Mouse (Mus musculus) ES-E14 (cell line): Measurements from ENCODE around the gene Uaca. TPM values are rescaled to one million over a fixed set of nuclear protein-coding genes. Genes with fewer than 3 reads are reported as not detected.
A peak's percentile ranks its signal among the peaks of the same experiment; 100 is the strongest.

Experiments used
- DNase-seq: peaks from one replicate; pipeline ENCODE4 v3.0.0-alpha.2; 2013; ENCODE audit warnings: low read depth, low spot score
- H3K27ac ChIP-seq: 2 replicates; pipeline ENCODE4 v1.5.1; 2012; ENCODE audit warnings: low read depth, mild to moderate bottlenecking, low read length, moderate library complexity, mixed read lengths; ENCODE audit not compliant: poor library complexity, insufficient read depth, severe bottlenecking
- H3K36me3 ChIP-seq: 2 replicates; pipeline ENCODE4 v1.6.1; 2012; ENCODE audit warnings: mild to moderate bottlenecking, low read length, moderate library complexity, mixed read lengths; ENCODE audit not compliant: control insufficient read depth, poor library complexity, insufficient read depth, severe bottlenecking
- H3K4me1 ChIP-seq, 2 experiments: fragments of 150-350 bp in 1 of 2; sonication (generic) in 1 of 2; 2 replicates each; pipeline ENCODE4 v1.6.1; 2012; ENCODE audit warnings: low read length in 2 of 2, mild to moderate bottlenecking in 1 of 2, mixed read lengths in 1 of 2; ENCODE audit not compliant: control insufficient read depth in 2 of 2, insufficient read depth in 2 of 2, poor library complexity in 1 of 2
- H3K4me3 ChIP-seq, 2 experiments: fragments of 150-350 bp in 1 of 2; sonication (generic) in 1 of 2; 2 replicates each; pipeline ENCODE4 v1.5.1; 2012; ENCODE audit warnings: low read length in 2 of 2, low read depth in 1 of 2, mild to moderate bottlenecking in 1 of 2, mixed read lengths in 1 of 2; ENCODE audit not compliant: insufficient read depth in 1 of 2, poor library complexity in 1 of 2, severe bottlenecking in 1 of 2
- H3K9ac ChIP-seq: 2 replicates; pipeline ENCODE4 v1.6.1; 2012; ENCODE audit warnings: low read depth, mild to moderate bottlenecking, low read length, mixed read lengths; ENCODE audit not compliant: poor library complexity, insufficient read depth, severe bottlenecking
- H3K9me3 ChIP-seq: fragments of 150-350 bp; sonication (generic); 2 replicates; pipeline ENCODE4 v1.6.1; 2012; ENCODE audit warnings: low read depth, mild to moderate bottlenecking, low read length; ENCODE audit not compliant: control insufficient read depth, insufficient read depth
- CHD2 ChIP-seq: IDR thresholded peaks from 2 replicates; pipeline ENCODE4 v1.6.1; 2014; ENCODE audit warnings: mild to moderate bottlenecking, low read depth, low read length, inconsistent platforms
- HCFC1 ChIP-seq: IDR thresholded peaks from 2 replicates; pipeline ENCODE4 v1.6.1; 2012; ENCODE audit warnings: low read length, inconsistent platforms, borderline replicate concordance; ENCODE audit not compliant: insufficient read depth
- MAFK ChIP-seq: IDR thresholded peaks from 2 replicates; pipeline ENCODE4 v1.6.1; 2014; ENCODE audit warnings: mild to moderate bottlenecking, low read depth, low read length, inconsistent platforms; ENCODE audit not compliant: insufficient read depth
- ZC3H11A ChIP-seq: IDR thresholded peaks from 2 replicates; pipeline ENCODE4 v1.6.1; 2012; ENCODE audit warnings: low read depth, mild to moderate bottlenecking, inconsistent platforms, low read length, borderline replicate concordance
- ZNF384 ChIP-seq: IDR thresholded peaks from 2 replicates; pipeline ENCODE4 v1.6.1; 2012; ENCODE audit warnings: low read depth, low read length, inconsistent platforms
- in situ Hi-C, 2 experiments: fragments of 600-800 bp; cut with MboI; formaldehyde crosslinking; loops; one replicate each; pipeline ENCODE4 v1.15.1; 2025; ENCODE audit warnings: low sequenced_read_pairs in 2 of 2, inconsistent platforms in 1 of 2; ENCODE audit not compliant: unreplicated experiment in 2 of 2
- total RNA-seq: library from RNA; depleted of rRNA; stranded (reverse); fragments of 300-350 nt; gene quantifications from 2 replicates; pipeline ENCODE4 v1.2.3, GENCODE M21; 2012

Gene Uaca
- total RNA-seq, 1 experiment = 22.1 TPM

- no peak overlapping the region for H3K9ac ChIP-seq
- no peak for DNase-seq
- TF ChIP-seq HCFC1 = no peak
- TF ChIP-seq ZNF384 = no peak
- no peak overlapping the region for H3K27ac ChIP-seq
- no peaks in the 10 kb centered on the region for H3K9me3 ChIP-seq
- in situ Hi-C loops = no loop called here
- H3K4me1 ChIP-seq = no peaks in the 10 kb centered on the region
- H3K4me3 ChIP-seq = no peak overlapping the region
- H3K36me3 ChIP-seq = no peaks in the 10 kb centered on the region
Observed at GRCm38 (mm10) chr9:60782057-60782789, 12.1 kb upstream of the Uaca start.

DNA sequence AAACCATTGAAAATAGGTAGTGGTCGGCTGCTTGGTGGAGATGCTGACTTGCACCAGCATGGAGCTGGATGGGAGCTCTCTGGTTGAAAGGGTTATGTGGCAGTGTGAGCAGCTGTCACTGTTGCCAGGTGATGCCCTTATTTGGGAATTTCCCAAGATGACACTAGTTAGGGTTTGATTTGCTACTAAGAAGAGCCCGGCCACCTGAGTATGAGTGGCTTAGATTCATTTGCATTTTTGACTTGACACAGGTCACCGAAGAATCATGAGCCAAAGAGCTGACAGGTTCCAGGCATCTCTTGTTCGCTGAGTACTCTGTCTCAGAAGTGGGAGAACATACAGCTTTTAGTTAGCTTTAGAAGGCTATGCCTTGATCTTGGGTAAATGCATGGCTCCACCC, 9.3 kb upstream of the Uaca start:
- Histone ChIP-seq H3K9me3 (no peaks in the 10 kb centered on the region), H3K4me1 (peaks cover 0 to 4% of the 10 kb centered on the region in 2 experiments; a peak in 1 of 4 replicates), H3K4me3 (no peak overlapping the region), H3K9ac (no peak overlapping the region), H3K36me3 (no peaks in the 10 kb centered on the region), H3K27ac (no peak overlapping the region)
- DNase-seq = no peak
- in situ Hi-C loops = no loop called here
- TF ChIP-seq ZC3H11A (no peak), MAFK (no peak), CHD2 (no peak), ZNF384 (no peak), HCFC1 (no peak)

GRCm38 (mm10) chr9:60787517-60788110, 6.7 kb upstream of the Uaca start:
- DNase-seq = peak; percentile 67
- Histone ChIP-seq H3K4me1 (peaks cover 0 to 4% of the 10 kb centered on the region in 2 experiments; a peak in 1 of 4 replicates), H3K4me3 (no peak overlapping the region), H3K9me3 (no peaks in the 10 kb centered on the region), H3K27ac (no peak overlapping the region), H3K9ac (no peak overlapping the region), H3K36me3 (no peaks in the 10 kb centered on the region)
- in situ Hi-C loops = no loop called here
- no peak for TF ChIP-seq CHD2
- TF ChIP-seq HCFC1 = no peak
- no peak for TF ChIP-seq ZNF384
- TF ChIP-seq ZC3H11A = no peak
- TF ChIP-seq MAFK = no peak

- in situ Hi-C loops = no loop called here
- no peak for DNase-seq
- TF ChIP-seq HCFC1 (no peak), MAFK (no peak), ZC3H11A (no peak), ZNF384 (no peak), CHD2 (no peak)
Observed at GRCm38 (mm10) chr9:60790282-60790681, 4.1 kb upstream of the Uaca start.

More at GRCm38 (mm10) chr9:60790282-60790681, 4.1 kb upstream of the Uaca start:
- no peaks in the 10 kb centered on the region for H3K9me3 ChIP-seq
- no peak overlapping the region for H3K4me3 ChIP-seq
- no peak overlapping the region for H3K27ac ChIP-seq
- no peaks in the 10 kb centered on the region for H3K36me3 ChIP-seq
- H3K9ac ChIP-seq = no peak overlapping the region
- H3K4me1 ChIP-seq = peaks cover 0 to 6% of the 10 kb centered on the region in 2 experiments; a peak in 1 of 4 replicates
